Mouse (Mus musculus) CH12.LX (cell line): ENCODE measurements around the gene Acox2. TPM values are rescaled to one million over a fixed set of nuclear protein-coding genes. Genes with fewer than 3 reads are reported as not detected.

Source experiments
- DNase-seq: peaks from one replicate; pipeline ENCODE4 v3.0.0-alpha.2; 2013; ENCODE audit errors: extremely low read depth
- H3K27ac ChIP-seq: 2 replicates; pipeline ENCODE4 v1.5.1; 2012; ENCODE audit warnings: low read depth, mild to moderate bottlenecking, control low read depth, moderate library complexity; ENCODE audit not compliant: insufficient read depth
- H3K27me3 ChIP-seq: replicated peaks from 2 replicates; pipeline ENCODE3; 2012; ENCODE audit warnings: inconsistent platforms
- H3K36me3 ChIP-seq, 2 experiments: replicated peaks in 1 of 2; 2 replicates each; pipeline versions ENCODE3 to v1.6.1; 2012; ENCODE audit warnings: inconsistent platforms in 1 of 2, low read length in 1 of 2, mild to moderate bottlenecking in 1 of 2, mixed read lengths in 1 of 2, moderate library complexity in 1 of 2; ENCODE audit not compliant: control insufficient read depth in 1 of 2, insufficient read depth in 1 of 2
- H3K4me1 ChIP-seq, 2 experiments: 2 replicates each; pipeline ENCODE4 v1.6.1; 2012; ENCODE audit warnings: inconsistent platforms in 1 of 2, moderate library complexity in 1 of 2; ENCODE audit not compliant: insufficient read depth in 2 of 2, control insufficient read depth in 1 of 2
- H3K4me2 ChIP-seq: 2 replicates; pipeline ENCODE4 v1.6.1; 2012; ENCODE audit warnings: low read depth, mild to moderate bottlenecking, control low read depth; ENCODE audit not compliant: poor library complexity, insufficient read depth, severe bottlenecking
- H3K4me3 ChIP-seq, 3 experiments: fragments of 150-350 bp in 1 of 3; sonication (generic) in 1 of 3; replicated peaks in 1 of 3; 2 replicates each; pipeline versions ENCODE3 to v1.5.1; 2011 to 2012; ENCODE audit warnings: low read depth in 2 of 3, low read length in 2 of 3, mild to moderate bottlenecking in 2 of 3, moderate library complexity in 2 of 3, control low read depth in 1 of 3, improper control_type of control experiment in 1 of 3, inconsistent platforms in 1 of 3, mixed read lengths in 1 of 3; ENCODE audit not compliant: poor library complexity in 1 of 3
- H3K79me2 ChIP-seq: replicated peaks from 2 replicates; pipeline ENCODE4 v1.6.1; 2012; ENCODE audit warnings: mild to moderate bottlenecking, moderate library complexity; ENCODE audit not compliant: control insufficient read depth, poor library complexity, insufficient read depth, severe bottlenecking; ENCODE audit errors: extremely low read depth
- H3K9ac ChIP-seq: 2 replicates; pipeline ENCODE4 v1.6.1; 2012; ENCODE audit warnings: low read depth, mild to moderate bottlenecking, control low read depth, moderate library complexity; ENCODE audit not compliant: insufficient read depth
- H3K9me3 ChIP-seq: replicated peaks from 2 replicates; pipeline ENCODE3; 2012; ENCODE audit warnings: low read length, inconsistent platforms, mixed read lengths
- BHLHE40 ChIP-seq: IDR thresholded peaks from 2 replicates; pipeline ENCODE4 v1.6.1; 2011; ENCODE audit warnings: mild to moderate bottlenecking, low read depth, low read length, improper control_type of control experiment
- CHD1 ChIP-seq: IDR thresholded peaks from 2 replicates; pipeline ENCODE4 v1.6.1; 2012; ENCODE audit warnings: low read depth, low read length, improper control_type of control experiment, inconsistent platforms
- EP300 ChIP-seq: IDR thresholded peaks from 2 replicates; pipeline ENCODE4 v1.6.1; 2011; ENCODE audit warnings: low read length, improper control_type of control experiment
- GABPA ChIP-seq: IDR thresholded peaks from 2 replicates; pipeline ENCODE4 v1.6.1; 2012; ENCODE audit warnings: low read depth, low read length, improper control_type of control experiment, inconsistent platforms; ENCODE audit not compliant: insufficient replicate concordance
- HCFC1 ChIP-seq: IDR thresholded peaks from 2 replicates; pipeline ENCODE4 v1.6.1; 2012; ENCODE audit warnings: low read depth, mild to moderate bottlenecking, inconsistent platforms, low read length, improper control_type of control experiment
- JUN ChIP-seq: IDR thresholded peaks from 2 replicates; pipeline ENCODE4 v1.6.1; 2011; ENCODE audit warnings: low read depth, mild to moderate bottlenecking, low read length, improper control_type of control experiment, moderate library complexity; ENCODE audit not compliant: insufficient read depth
- JUND ChIP-seq: conservative IDR thresholded peaks from 2 replicates; pipeline ENCODE4 v1.6.1; 2011; ENCODE audit warnings: low read depth, low read length, improper control_type of control experiment
- KAT2A ChIP-seq: IDR thresholded peaks from 2 replicates; pipeline ENCODE4 v1.6.1; 2012; ENCODE audit warnings: low read length, improper control_type of control experiment, inconsistent platforms; ENCODE audit not compliant: insufficient replicate concordance
- MAX ChIP-seq: IDR thresholded peaks from 2 replicates; pipeline ENCODE4 v1.6.1; 2011; ENCODE audit warnings: low read length, improper control_type of control experiment
- MAZ ChIP-seq: IDR thresholded peaks from 2 replicates; pipeline ENCODE4 v1.6.1; 2012; ENCODE audit warnings: low read depth, mild to moderate bottlenecking, inconsistent platforms, low read length, improper control_type of control experiment, moderate library complexity
- MEF2A ChIP-seq: IDR thresholded peaks from 2 replicates; pipeline ENCODE4 v1.6.1; 2014; ENCODE audit warnings: low read depth, mild to moderate bottlenecking, inconsistent platforms, low read length, improper control_type of control experiment, borderline replicate concordance
- MXI1 ChIP-seq: IDR thresholded peaks from 2 replicates; pipeline ENCODE4 v1.6.1; 2011; ENCODE audit warnings: mild to moderate bottlenecking, low read depth, low read length, improper control_type of control experiment
- NELFE ChIP-seq: IDR thresholded peaks from 2 replicates; pipeline ENCODE4 v1.6.1; 2011; ENCODE audit warnings: low read depth, low read length, improper control_type of control experiment
- PAX5 ChIP-seq: IDR thresholded peaks from 2 replicates; pipeline ENCODE4 v1.6.1; 2012; ENCODE audit warnings: low read length, inconsistent platforms, mixed read lengths
- RCOR1 ChIP-seq: conservative IDR thresholded peaks from 2 replicates; pipeline ENCODE4 v1.6.1; 2012; ENCODE audit warnings: low read depth, mild to moderate bottlenecking, inconsistent platforms, low read length, improper control_type of control experiment
- SMC3 ChIP-seq: IDR thresholded peaks from 2 replicates; pipeline ENCODE4 v1.6.1; 2011; ENCODE audit warnings: low read depth, low read length, improper control_type of control experiment
- TBP ChIP-seq: conservative IDR thresholded peaks from 2 replicates; pipeline ENCODE4 v1.6.1; 2011; ENCODE audit warnings: low read depth, low read length, improper control_type of control experiment
- USF1 ChIP-seq: IDR thresholded peaks from 2 replicates; pipeline ENCODE4 v1.6.1; 2014; ENCODE audit warnings: low read depth, mild to moderate bottlenecking, inconsistent platforms, low read length, improper control_type of control experiment
- USF2 ChIP-seq: conservative IDR thresholded peaks from 2 replicates; pipeline ENCODE4 v1.6.1; 2011; ENCODE audit warnings: low read depth, low read length, improper control_type of control experiment
- ZNF384 ChIP-seq: IDR thresholded peaks from 2 replicates; pipeline ENCODE4 v1.6.1; 2012; ENCODE audit warnings: low read depth, low read length, improper control_type of control experiment, inconsistent platforms
- dilution Hi-C: fragments of 300-500 bp; cut with MboI; formaldehyde crosslinking; loops from 2 replicates; pipeline ENCODE4 v1.14.3; 2020; ENCODE audit warnings: low sequenced_read_pairs; ENCODE audit not compliant: extremely low pct_unique_long_range_greater_than_20kb, extremely low pct_ligation_motif_present
- in situ Hi-C: fragments of 300-500 bp; cut with MboI; formaldehyde crosslinking; loops from 3 replicates; pipeline ENCODE4 v1.14.3; 2019; ENCODE audit warnings: low sequenced_read_pairs, low pct_ligation_motif_present, low pct_unique_long_range_greater_than_20kb, mixed read lengths
- polyA plus RNA-seq: library from polyadenylated mRNA; unstranded; fragments of >175 nt; gene quantifications from 2 replicates; pipeline ENCODE4 v1.2.1, GENCODE M21; 2012; ENCODE audit warnings: low read depth; ENCODE audit not compliant: insufficient read length
- total RNA-seq, 2 experiments: library from RNA; depleted of rRNA; stranded (reverse); fragments of 300-350 nt in 1 of 2; fragments of >200 nt in 1 of 2; gene quantifications; 2 replicates each; pipeline ENCODE4 v1.2.3; 2012 to 2014

Acox2 gene
- total and polyA plus RNA-seq, 3 experiments, result not detected

DNA sequence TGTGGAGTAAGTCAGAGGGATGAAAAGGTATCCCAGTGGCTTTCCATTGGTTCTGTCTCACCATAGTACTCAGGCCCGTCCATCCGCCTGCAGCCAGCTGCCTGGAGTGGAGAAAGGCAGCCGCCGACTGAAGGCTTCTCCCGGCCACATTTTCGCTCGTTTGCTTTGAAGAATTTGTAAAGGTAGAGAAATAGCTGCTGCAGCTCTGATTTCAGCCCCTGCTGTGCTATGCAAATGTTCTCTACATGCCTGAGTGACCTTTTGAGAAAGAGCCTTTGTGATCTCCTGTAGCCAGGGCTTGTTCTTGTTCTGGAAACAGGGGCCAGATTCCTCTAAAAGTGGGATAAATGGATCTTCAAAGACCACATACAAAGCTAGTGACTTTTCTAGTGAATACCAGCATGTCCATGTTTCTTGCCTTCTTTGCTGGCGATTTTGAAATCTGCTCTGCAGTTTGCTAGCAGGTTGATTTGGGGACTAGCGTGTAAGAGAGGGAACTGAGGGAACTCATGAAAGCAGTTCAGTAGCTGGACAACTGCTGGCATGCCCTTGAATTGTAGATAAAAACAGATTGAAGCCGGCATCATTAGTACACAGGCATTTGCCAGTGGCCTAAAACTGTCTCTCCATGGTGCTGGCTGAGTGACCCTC lies 40.3 kb downstream of the Acox2 start:
- dilution Hi-C loops, result no loop called here
- no peak overlapping the region for H3K27ac ChIP-seq

DNA sequence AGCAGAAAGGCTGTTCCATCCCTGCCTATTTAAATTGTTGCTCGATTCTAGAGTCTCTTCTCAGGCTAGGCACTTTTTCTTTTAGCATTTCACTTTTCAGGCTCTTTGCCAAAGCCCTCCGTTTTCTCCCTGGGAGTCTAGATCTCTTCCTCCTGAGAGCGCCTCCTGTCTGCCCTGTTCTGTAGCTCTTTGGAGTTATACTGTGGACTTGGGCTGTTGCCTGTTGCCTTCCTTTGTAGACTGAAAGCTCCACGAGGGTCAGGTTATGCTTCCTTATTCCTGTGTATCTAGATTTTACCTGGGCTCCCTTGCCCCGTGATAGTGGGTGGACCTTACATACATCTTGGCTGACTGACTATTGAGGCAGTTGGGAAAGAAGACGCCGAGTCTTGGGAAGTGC lies 40.9 kb downstream of the Acox2 start:
- no peak overlapping the region for H3K9ac ChIP-seq
- TF ChIP-seq PAX5, result no peak
- TF ChIP-seq NELFE, result no peak
- no peak for TF ChIP-seq ZNF384
- TF ChIP-seq MEF2A, result no peak
- no peak for TF ChIP-seq USF2
- no peak for TF ChIP-seq HCFC1
- TF ChIP-seq MXI1, result no peak
- TF ChIP-seq GABPA, result no peak
- TF ChIP-seq MAX, result no peak
- no peak for TF ChIP-seq RCOR1
- TF ChIP-seq MAZ, result no peak
- TF ChIP-seq USF1, result no peak
- TF ChIP-seq KAT2A, result no peak
- no peak for TF ChIP-seq JUN
- TF ChIP-seq CHD1, result no peak
- no peak for TF ChIP-seq BHLHE40
- TF ChIP-seq SMC3, result no peak
- no peak for TF ChIP-seq EP300
- H3K79me2 ChIP-seq, result no peaks in the 10 kb centered on the region
- in situ Hi-C loops (no loop called here), dilution Hi-C loops (no loop called here)
- peak overlapping the region; percentile 85 for H3K4me2 ChIP-seq
- H3K9me3 ChIP-seq, result no peaks in the 10 kb centered on the region
- H3K36me3 ChIP-seq, result peaks cover 0 to 4% of the 10 kb centered on the region in 2 experiments
- no peak overlapping the region for H3K27ac ChIP-seq
- DNase-seq, result no peak
- H3K4me1 ChIP-seq, result peaks cover 4 to 21% of the 10 kb centered on the region in 2 experiments
- H3K27me3 ChIP-seq, result peaks cover 7% of the 10 kb centered on the region
- H3K4me3 ChIP-seq, result no peak overlapping the region

More for the DNA sequence above, 40.3 kb downstream of the Acox2 start:
- Histone ChIP-seq H3K36me3 (peaks cover 0 to 4% of the 10 kb centered on the region in 2 experiments), H3K27me3 (peaks cover 7% of the 10 kb centered on the region), H3K79me2 (no peaks in the 10 kb centered on the region), H3K9me3 (no peaks in the 10 kb centered on the region), H3K4me1 (peaks cover 4 to 26% of the 10 kb centered on the region in 2 experiments), H3K4me2 (peak overlapping the region; percentile 85), H3K9ac (0 out of 2 replicates have a peak overlapping the region, but pooled peaks have one; percentile 3), H3K4me3 (no peak overlapping the region)
- in situ Hi-C loops, result no loop called here
- peak; percentile 49 for DNase-seq
- TF ChIP-seq USF1 (no peak), GABPA (no peak), BHLHE40 (no peak), EP300 (peak; percentile 40; the same call in 1 of the 2 replicates), TBP (no peak), JUND (no peak)
